Mouse (Mus musculus) telencephalon, adult 2 months (tissue): ENCODE results near the gene Fcgr2b.

Experiments used
- DNase-seq: peaks from one replicate; pipeline ENCODE4 v3.0.0-alpha.2; 2011; ENCODE audit warnings: low read depth, low spot score

Gene Fcgr2b

GRCm38 (mm10) chr1:170927378-170927777, 49.0 kb downstream of the Fcgr2b start, which contains the start of gene Fcrla:
Gene Fcrla, minus strand, starts transcription at chr1:170927583.
- no peak for DNase-seq

GRCm38 (mm10) chr1:170926941-170927340, 49.4 kb downstream of the Fcgr2b start:
- DNase-seq, result no peak

GRCm38 (mm10) chr1:170924485-170924884, 51.9 kb downstream of the Fcgr2b start:
- no peak for DNase-seq

GRCm38 (mm10) chr1:170919308-170919707, 57.0 kb downstream of the Fcgr2b start:
- no peak for DNase-seq

DNA sequence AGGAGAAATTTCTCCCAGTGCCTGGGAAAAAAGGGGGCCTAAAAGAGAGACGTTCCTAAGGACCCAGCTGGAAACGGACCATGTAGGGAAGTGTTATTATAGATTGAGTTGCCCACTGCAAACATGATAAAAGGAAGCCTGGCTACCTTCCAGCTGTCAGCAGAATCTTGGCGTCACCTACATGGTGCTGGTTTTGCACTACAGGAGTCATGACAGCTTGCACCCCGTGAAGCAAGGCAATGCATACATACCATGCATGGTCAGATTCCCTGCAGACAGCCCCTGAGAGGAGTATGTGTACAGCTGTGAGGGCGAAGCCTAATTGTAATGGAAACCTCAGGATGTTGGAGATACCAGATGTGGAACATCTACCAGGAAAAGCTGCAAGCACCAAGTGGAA, 60.7 kb downstream of the Fcgr2b start:
- no peak for DNase-seq

GRCm38 (mm10) chr1:170912891-170913615, 63.3 kb downstream of the Fcgr2b start, which contains the start of gene Fcrlb:
Gene Fcrlb, minus strand, starts transcription at chr1:170912941.
- DNase-seq, result no peak

GRCm38 (mm10) chr1:170911907-170912660, 64.3 kb downstream of the Fcgr2b start:
- no peak for DNase-seq
